Mouse (Mus musculus) kidney, postnatal 0 days (tissue): ENCODE measurements around the gene Arhgap10. TPM values are rescaled to one million over a fixed set of nuclear protein-coding genes. Genes with fewer than 3 reads are reported as not detected.
A peak's percentile ranks its signal among the peaks of the same experiment; 100 is the strongest.

Experiments
- ATAC-seq: fragments of 200-750 bp; cut with Nextera tagmentation; replicated peaks from 2 replicates; pipeline ENCODE4 v1.8.0; 2017; ENCODE audit warnings: low read depth, moderate number of reproducible peaks, moderate TSS enrichment, moderate library complexity; ENCODE audit not compliant: low FRiP score
- DNase-seq: peaks from one replicate; pipeline ENCODE4 v3.0.0-alpha.2; 2016; ENCODE audit warnings: low spot score
- H3K27ac ChIP-seq: fragments of 300-500 bp; sonication (generic); 2 replicates; pipeline ENCODE4 v1.5.1; 2014; ENCODE audit warnings: mild to moderate bottlenecking
- H3K27me3 ChIP-seq: fragments of 300-500 bp; sonication (generic); 2 replicates; pipeline ENCODE4 v1.6.1; 2014; ENCODE audit warnings: low read length, mixed read lengths; ENCODE audit not compliant: insufficient read depth
- H3K36me3 ChIP-seq: fragments of 300-500 bp; sonication (generic); 2 replicates; pipeline ENCODE4 v1.6.1; 2014; ENCODE audit warnings: low read length, mixed read lengths; ENCODE audit not compliant: insufficient read depth
- H3K4me1 ChIP-seq: fragments of 300-500 bp; sonication (generic); replicated peaks from 2 replicates; pipeline ENCODE4 v1.6.1; 2014; ENCODE audit warnings: antibody characterized with exemption, low read length, mixed read lengths; ENCODE audit not compliant: insufficient read depth
- H3K4me2 ChIP-seq: fragments of 300-500 bp; sonication (generic); 2 replicates; pipeline ENCODE4 v1.6.1; 2014; ENCODE audit warnings: mild to moderate bottlenecking, low read length, moderate library complexity, mixed read lengths
- H3K4me3 ChIP-seq: fragments of 300-500 bp; sonication (generic); replicated peaks from 2 replicates; pipeline ENCODE4 v1.5.1; 2014; ENCODE audit warnings: low read depth, low read length
- H3K9ac ChIP-seq: fragments of 300-500 bp; sonication (generic); 2 replicates; pipeline ENCODE4 v1.6.1; 2014; ENCODE audit warnings: low read depth, low read length
- H3K9me3 ChIP-seq: fragments of 300-500 bp; sonication (generic); replicated peaks from 2 replicates; pipeline ENCODE4 v1.6.1; 2016; ENCODE audit warnings: low read length, inconsistent platforms, mixed read lengths
- CTCF ChIP-seq: IDR thresholded peaks from 2 replicates; pipeline ENCODE4 v1.5.1; 2016; ENCODE audit warnings: antibody characterized with exemption, low read depth, mild to moderate bottlenecking, moderate library complexity
- WGBS: fragments of 180-500 bp; shearing (Covaris S2); extraction: QIAGEN DNeasy Blood & Tissue Kit; methylation state at CpG from one replicate; pipeline ENCODE4 v1.1.7; 2014; 5-methylcytosine and 5-hydroxymethylcytosine counted together
- polyA plus RNA-seq: library from polyadenylated mRNA; unstranded; fragments of >200 nt; fragmentation: Nextera tagmentation; extraction: Ambion mirVana; gene quantifications from 2 replicates; pipeline ENCODE4 v1.2.1, GENCODE M21; 2015

Gene Arhgap10
- polyA plus RNA-seq, 1 experiment from 2014 or later = 26.6 TPM

GRCm38 (mm10) chr8:77262216-77263009 lies 255.3 kb downstream of the Arhgap10 start:
- H3K27ac ChIP-seq = no peak overlapping the region
- H3K36me3 ChIP-seq = peaks cover 10% of the 10 kb centered on the region; the same call in 1 of the 2 replicates
- H3K4me1 ChIP-seq = no peaks in the 10 kb centered on the region
- no peak for ATAC-seq
- H3K4me3 ChIP-seq = no peak overlapping the region
- no peaks in the 10 kb centered on the region for H3K27me3 ChIP-seq
- DNase-seq = no peak
- WGBS = 61% methylated on average over 12 of the region's 12 CpGs
- no peak overlapping the region for H3K4me2 ChIP-seq
- TF ChIP-seq CTCF = no peak
- no peak overlapping the region for H3K9ac ChIP-seq
- H3K9me3 ChIP-seq = no peaks in the 10 kb centered on the region

- H3K9ac ChIP-seq = no peak overlapping the region
- no peaks in the 10 kb centered on the region for H3K4me1 ChIP-seq
- no peak overlapping the region for H3K4me2 ChIP-seq
- no peaks in the 10 kb centered on the region for H3K9me3 ChIP-seq
- DNase-seq (no peak), ATAC-seq (0 out of 2 replicates have a peak, but pooled peaks have one; percentile 35)
- H3K27ac ChIP-seq = no peak overlapping the region
- no peaks in the 10 kb centered on the region for H3K27me3 ChIP-seq
- WGBS = 66% methylated on average over 6 of the region's 6 CpGs
- TF ChIP-seq CTCF = no peak
- peaks cover 19% of the 10 kb centered on the region for H3K36me3 ChIP-seq
- H3K4me3 ChIP-seq = no peak overlapping the region
Observed at GRCm38 (mm10) chr8:77261215-77261614, 256.5 kb downstream of the Arhgap10 start.

GRCm38 (mm10) chr8:77257085-77257451 lies 260.7 kb downstream of the Arhgap10 start:
- DNase-seq (no peak), ATAC-seq (no peak)
- no peak overlapping the region for H3K4me3 ChIP-seq
- peaks cover 35% of the 10 kb centered on the region for H3K36me3 ChIP-seq
- WGBS = 94% methylated on average over 12 of the region's 12 CpGs
- H3K9me3 ChIP-seq = no peaks in the 10 kb centered on the region
- no peak overlapping the region for H3K4me2 ChIP-seq
- H3K27ac ChIP-seq = no peak overlapping the region
- H3K9ac ChIP-seq = no peak overlapping the region
- TF ChIP-seq CTCF = no peak
- H3K4me1 ChIP-seq = no peaks in the 10 kb centered on the region
- H3K27me3 ChIP-seq = no peaks in the 10 kb centered on the region

GRCm38 (mm10) chr8:77256450-77257084 lies 261.2 kb downstream of the Arhgap10 start:
- Histone ChIP-seq H3K4me3 (no peak overlapping the region), H3K9me3 (no peaks in the 10 kb centered on the region), H3K27ac (no peak overlapping the region), H3K27me3 (no peaks in the 10 kb centered on the region), H3K9ac (no peak overlapping the region), H3K36me3 (peaks cover 36% of the 10 kb centered on the region), H3K4me1 (no peaks in the 10 kb centered on the region), H3K4me2 (no peak overlapping the region)
- no peak for TF ChIP-seq CTCF
- DNase-seq (no peak), ATAC-seq (no peak)
- WGBS = 94% methylated on average over 5 of the region's 5 CpGs

GRCm38 (mm10) chr8:77254466-77254865 lies 263.3 kb downstream of the Arhgap10 start:
- no peak overlapping the region for H3K27ac ChIP-seq
- H3K36me3 ChIP-seq = peaks cover 45% of the 10 kb centered on the region
- ATAC-seq (no peak), DNase-seq (no peak)
- H3K4me3 ChIP-seq = no peak overlapping the region
- no peaks in the 10 kb centered on the region for H3K9me3 ChIP-seq
- H3K27me3 ChIP-seq = no peaks in the 10 kb centered on the region
- H3K4me2 ChIP-seq = no peak overlapping the region
- no peak for TF ChIP-seq CTCF
- no peaks in the 10 kb centered on the region for H3K4me1 ChIP-seq
- no peak overlapping the region for H3K9ac ChIP-seq
- 52% methylated on average over 5 of the region's 5 CpGs for WGBS

GRCm38 (mm10) chr8:77251134-77251533 lies 266.6 kb downstream of the Arhgap10 start:
- no peak for TF ChIP-seq CTCF
- Histone ChIP-seq H3K9me3 (no peaks in the 10 kb centered on the region), H3K4me2 (no peak overlapping the region), H3K27me3 (no peaks in the 10 kb centered on the region), H3K4me1 (no peaks in the 10 kb centered on the region), H3K9ac (no peak overlapping the region), H3K4me3 (no peak overlapping the region), H3K27ac (no peak overlapping the region), H3K36me3 (peaks cover 32% of the 10 kb centered on the region; the same call in 1 of the 2 replicates)
- 90% methylated on average over 5 of the region's 5 CpGs for WGBS
- DNase-seq (no peak), ATAC-seq (no peak)
